Mouse (Mus musculus) liver, postnatal 0 days (tissue): ENCODE results near the gene 2210017I01Rik. TPM values are rescaled to one million over a fixed set of nuclear protein-coding genes. Genes with fewer than 3 reads are reported as not detected.

ENCODE experiments used
- ATAC-seq: fragments of 200-750 bp; cut with Nextera tagmentation; 2 replicates; pipeline ENCODE4 v1.8.0; 2017; ENCODE audit warnings: mild to moderate bottlenecking, moderate library complexity
- DNase-seq: peaks from one replicate; pipeline ENCODE4 v3.0.0-alpha.2; 2016
- H3K27ac ChIP-seq: fragments of 300-500 bp; sonication (generic); 2 replicates; pipeline ENCODE4 v1.5.1; 2014; ENCODE audit warnings: antibody characterized with exemption, moderate library complexity, mild to moderate bottlenecking, low read depth
- H3K27me3 ChIP-seq: fragments of 300-500 bp; sonication (generic); 2 replicates; pipeline ENCODE4 v1.6.1; 2014; ENCODE audit warnings: low read length, control low read depth, mixed read lengths; ENCODE audit not compliant: insufficient read depth
- H3K36me3 ChIP-seq: fragments of 300-500 bp; sonication (generic); replicated peaks from 2 replicates; pipeline ENCODE4 v1.6.1; 2014; ENCODE audit warnings: mild to moderate bottlenecking, control low read depth, low read length, moderate library complexity, mixed read lengths; ENCODE audit not compliant: insufficient read depth
- H3K4me1 ChIP-seq: fragments of 300-500 bp; sonication (generic); 2 replicates; pipeline ENCODE4 v1.6.1; 2014; ENCODE audit warnings: antibody characterized with exemption, mild to moderate bottlenecking, control low read depth; ENCODE audit not compliant: insufficient read depth
- H3K4me2 ChIP-seq: fragments of 300-500 bp; sonication (generic); 2 replicates; pipeline ENCODE4 v1.6.1; 2014; ENCODE audit warnings: low read depth, mild to moderate bottlenecking, low read length, moderate library complexity, mixed read lengths
- H3K4me3 ChIP-seq: fragments of 300-500 bp; sonication (generic); 2 replicates; pipeline ENCODE4 v1.5.1; 2014; ENCODE audit warnings: low read depth, low read length
- H3K9ac ChIP-seq: fragments of 300-500 bp; sonication (generic); replicated peaks from 2 replicates; pipeline ENCODE4 v1.6.1; 2014; ENCODE audit warnings: mild to moderate bottlenecking, moderate library complexity
- H3K9me3 ChIP-seq: fragments of 300-500 bp; sonication (generic); 2 replicates; pipeline ENCODE4 v1.6.1; 2016; ENCODE audit warnings: mild to moderate bottlenecking, control low read depth, low read length, mixed read lengths
- CTCF ChIP-seq: sonication (generic); IDR thresholded peaks from 2 replicates; pipeline ENCODE4 v1.5.1; 2016; ENCODE audit warnings: antibody characterized with exemption, low read depth
- EP300 ChIP-seq: IDR thresholded peaks from 2 replicates; pipeline ENCODE4 v1.6.1; 2016; ENCODE audit warnings: antibody characterized with exemption, low read depth, mild to moderate bottlenecking
- WGBS: fragments of 180-500 bp; shearing (Covaris S2); extraction: QIAGEN DNeasy Blood & Tissue Kit; methylation state at CpG from one replicate; pipeline ENCODE4 v1.1.7; 2014; ENCODE audit not compliant: insufficient replicate concordance; 5-methylcytosine and 5-hydroxymethylcytosine counted together
- polyA plus RNA-seq: library from polyadenylated mRNA; unstranded; fragments of >200 nt; fragmentation: Nextera tagmentation; extraction: Ambion mirVana; gene quantifications from 2 replicates; pipeline ENCODE4 v1.2.1, GENCODE M21; 2015

Gene 2210017I01Rik
- polyA plus RNA-seq, 1 experiment from 2014 or later, result not detected

DNA sequence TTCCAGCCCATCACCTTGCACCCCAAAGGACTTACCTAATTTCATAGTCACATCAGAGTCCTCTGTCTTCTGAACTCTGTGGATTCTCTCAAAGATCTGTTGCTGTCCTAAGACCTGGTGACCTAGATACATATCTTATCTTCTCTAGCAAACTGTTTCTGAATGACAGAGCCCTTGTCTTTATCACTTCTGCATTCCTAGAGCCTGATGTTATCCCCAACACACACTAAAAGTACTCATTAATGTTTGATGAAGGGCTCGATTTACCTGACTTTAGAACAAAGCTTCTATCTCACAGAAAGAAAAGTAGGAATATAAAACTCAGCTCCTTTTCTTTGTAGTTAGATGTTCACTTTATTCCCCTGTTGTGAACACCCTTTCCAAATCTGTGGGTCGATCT lies 14.3 kb upstream of the 2210017I01Rik start, which contains the start of gene Lce6a:
Gene Lce6a (minus strand): TSS at position 101 of the 400 bp plus-strand sequence.
- TF ChIP-seq CTCF (no peak), EP300 (no peak)
- ATAC-seq (no peak), DNase-seq (no peak)
- Histone ChIP-seq H3K36me3 (no peaks in the 10 kb centered on the region), H3K4me2 (no peak within 1 kb of the TSS), H3K4me3 (no peak within 1 kb of the TSS), H3K4me1 (no peaks in the 10 kb centered on the region), H3K9ac (no peak within 1 kb of the TSS), H3K9me3 (no peaks in the 10 kb centered on the region), H3K27ac (no peak within 1 kb of the TSS), H3K27me3 (no peaks in the 10 kb centered on the region)
- WGBS, result 48% methylated on average over 2 of the region's 2 CpGs

DNA sequence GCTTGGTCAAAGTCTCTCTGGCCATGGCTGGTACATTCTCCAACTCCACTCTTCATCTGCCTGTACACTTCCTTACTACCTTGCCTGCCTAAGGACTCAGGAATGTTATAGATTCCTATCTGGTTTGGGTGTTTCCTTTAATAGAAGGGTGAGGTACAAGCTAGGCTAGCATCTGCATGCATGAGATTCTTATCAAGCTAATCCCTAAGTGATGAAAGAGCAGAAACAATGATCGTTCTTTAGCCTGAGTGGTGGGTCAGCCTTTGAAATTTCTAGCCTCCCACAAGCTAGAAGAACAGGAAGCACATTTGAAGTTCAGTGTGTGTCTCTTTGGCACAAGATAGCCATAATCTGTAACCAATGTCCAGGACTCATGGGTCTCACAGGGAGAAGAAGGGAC lies 2.5 kb upstream of the 2210017I01Rik start:
- TF ChIP-seq EP300 (no peak), CTCF (no peak)
- no peak for ATAC-seq

DNA sequence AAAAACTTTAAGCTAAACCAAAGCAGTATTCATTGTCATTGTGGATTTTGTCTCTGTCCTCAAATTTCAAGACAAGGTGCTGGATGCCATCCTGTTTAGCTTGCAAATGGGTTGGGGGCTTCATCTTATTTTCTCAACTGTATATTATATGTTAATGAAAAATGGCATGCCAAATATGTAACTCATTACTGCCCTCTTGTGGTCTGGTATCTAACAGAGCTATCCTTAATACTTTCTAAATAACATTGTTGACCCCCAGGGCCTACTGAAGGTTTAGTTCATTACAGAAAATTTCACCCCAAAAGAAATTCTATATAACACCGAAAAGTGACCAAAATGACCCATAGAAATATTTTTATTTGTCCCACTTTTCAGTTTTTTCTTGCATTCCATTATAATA lies 5.1 kb downstream of the 2210017I01Rik start:
- WGBS, result 24% methylated on average over 1 of the region's 1 CpGs
- H3K27ac ChIP-seq, result no peak overlapping the region
- H3K36me3 ChIP-seq, result no peaks in the 10 kb centered on the region
- H3K9ac ChIP-seq, result no peak overlapping the region
- no peak overlapping the region for H3K4me2 ChIP-seq
- H3K4me3 ChIP-seq, result no peak overlapping the region
- ATAC-seq (no peak), DNase-seq (no peak)
- no peaks in the 10 kb centered on the region for H3K4me1 ChIP-seq
- TF ChIP-seq CTCF, result peak; percentile 49
- no peak for TF ChIP-seq EP300
- H3K27me3 ChIP-seq, result no peaks in the 10 kb centered on the region
- peaks cover 3% of the 10 kb centered on the region; the same call in 1 of the 2 replicates for H3K9me3 ChIP-seq

More for the DNA sequence above, 2.5 kb upstream of the 2210017I01Rik start:
- no peaks in the 10 kb centered on the region for H3K27me3 ChIP-seq
- no peak overlapping the region for H3K4me3 ChIP-seq
- H3K4me1 ChIP-seq, result no peaks in the 10 kb centered on the region
- no peak for DNase-seq
- H3K4me2 ChIP-seq, result no peak overlapping the region
- no peak overlapping the region for H3K27ac ChIP-seq
- no peak overlapping the region for H3K9ac ChIP-seq
- H3K36me3 ChIP-seq, result no peaks in the 10 kb centered on the region
- no peaks in the 10 kb centered on the region for H3K9me3 ChIP-seq
- WGBS, result 32% methylated on average over 1 of the region's 1 CpGs

DNA sequence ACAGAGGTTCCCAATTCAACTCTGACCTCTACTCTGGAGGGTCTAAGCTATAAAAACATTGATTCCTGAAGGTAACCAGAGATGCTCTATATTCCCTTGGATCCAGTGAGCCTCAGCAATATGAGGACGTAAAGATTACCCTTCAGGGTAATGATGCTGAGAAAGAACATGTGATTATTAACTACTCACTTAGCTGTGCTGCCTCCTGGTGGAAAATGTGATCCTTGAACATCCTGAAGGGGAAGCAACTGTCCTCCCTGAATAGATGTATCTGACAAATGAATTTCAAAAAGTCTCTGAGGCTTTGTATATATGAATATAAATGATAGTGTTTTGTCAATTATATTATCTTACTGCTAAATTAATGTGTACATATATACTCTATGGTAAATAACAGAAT lies 6.8 kb downstream of the 2210017I01Rik start:
- DNase-seq, result no peak
- WGBS, result 46% methylated on average over 1 of the region's 1 CpGs
- H3K4me2 ChIP-seq, result no peak overlapping the region
- H3K27ac ChIP-seq, result no peak overlapping the region
- ATAC-seq, result no peak
- no peak overlapping the region for H3K9ac ChIP-seq
- no peaks in the 10 kb centered on the region for H3K27me3 ChIP-seq
- no peaks in the 10 kb centered on the region for H3K36me3 ChIP-seq
- peaks cover 3% of the 10 kb centered on the region; the same call in 1 of the 2 replicates for H3K9me3 ChIP-seq
- H3K4me3 ChIP-seq, result no peak overlapping the region
- peak; percentile 47 for TF ChIP-seq CTCF
- TF ChIP-seq EP300, result no peak
- no peaks in the 10 kb centered on the region for H3K4me1 ChIP-seq

DNA sequence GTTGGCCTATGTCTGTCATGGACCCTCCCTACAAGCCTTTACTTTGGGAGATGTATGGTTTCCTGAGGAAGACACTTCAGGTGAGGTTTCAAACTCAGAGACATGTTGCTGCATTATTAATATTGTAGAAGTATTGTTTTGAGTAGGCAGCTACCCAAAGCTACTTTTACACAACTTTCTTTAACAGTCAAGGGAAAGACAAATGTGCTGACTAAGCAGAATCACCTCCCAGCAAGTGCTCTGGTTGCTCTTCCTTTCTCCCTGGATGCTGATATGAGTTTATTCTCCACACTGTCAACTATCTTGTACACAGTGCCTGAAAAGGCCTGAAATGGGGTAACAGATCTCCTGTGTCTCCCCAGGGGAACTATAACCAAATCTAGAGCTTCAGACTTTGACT lies 7.3 kb downstream of the 2210017I01Rik start:
- Histone ChIP-seq H3K9me3 (peaks cover 3% of the 10 kb centered on the region; the same call in 1 of the 2 replicates), H3K4me2 (no peak overlapping the region), H3K4me1 (no peaks in the 10 kb centered on the region), H3K4me3 (no peak overlapping the region), H3K9ac (no peak overlapping the region), H3K27me3 (no peaks in the 10 kb centered on the region), H3K36me3 (no peaks in the 10 kb centered on the region), H3K27ac (no peak overlapping the region)
- TF ChIP-seq EP300 (no peak), CTCF (no peak)
- DNase-seq, result no peak
- no peak for ATAC-seq

DNA sequence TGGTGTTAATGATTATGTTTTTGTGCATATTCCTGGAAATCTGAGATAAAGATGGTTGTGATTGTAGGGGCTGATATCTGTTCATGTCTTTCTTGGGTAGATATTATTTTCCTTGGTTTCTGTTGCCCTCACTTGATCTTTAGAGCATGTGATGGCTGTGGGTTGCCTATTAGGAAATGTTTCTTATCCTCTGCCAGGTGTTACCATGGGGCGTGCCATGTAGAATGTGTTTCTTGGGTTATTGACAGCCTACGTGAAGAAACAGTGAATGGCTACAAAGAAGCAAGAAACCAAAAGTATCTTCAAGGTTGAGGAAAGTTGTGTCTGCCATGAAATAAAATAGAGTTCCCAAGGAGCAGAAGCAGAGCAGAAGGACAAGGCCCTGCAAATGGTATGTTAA lies 8.9 kb downstream of the 2210017I01Rik start:
- 81% methylated on average over 2 of the region's 2 CpGs for WGBS
- no peak for ATAC-seq
- H3K4me3 ChIP-seq, result no peak overlapping the region
- H3K9me3 ChIP-seq, result peaks cover 3% of the 10 kb centered on the region; the same call in 1 of the 2 replicates
- H3K36me3 ChIP-seq, result no peaks in the 10 kb centered on the region
- no peak overlapping the region for H3K27ac ChIP-seq
- H3K4me2 ChIP-seq, result no peak overlapping the region
- H3K27me3 ChIP-seq, result no peaks in the 10 kb centered on the region
- TF ChIP-seq CTCF (no peak), EP300 (no peak)
- no peaks in the 10 kb centered on the region for H3K4me1 ChIP-seq
- H3K9ac ChIP-seq, result no peak overlapping the region
- no peak for DNase-seq

DNA sequence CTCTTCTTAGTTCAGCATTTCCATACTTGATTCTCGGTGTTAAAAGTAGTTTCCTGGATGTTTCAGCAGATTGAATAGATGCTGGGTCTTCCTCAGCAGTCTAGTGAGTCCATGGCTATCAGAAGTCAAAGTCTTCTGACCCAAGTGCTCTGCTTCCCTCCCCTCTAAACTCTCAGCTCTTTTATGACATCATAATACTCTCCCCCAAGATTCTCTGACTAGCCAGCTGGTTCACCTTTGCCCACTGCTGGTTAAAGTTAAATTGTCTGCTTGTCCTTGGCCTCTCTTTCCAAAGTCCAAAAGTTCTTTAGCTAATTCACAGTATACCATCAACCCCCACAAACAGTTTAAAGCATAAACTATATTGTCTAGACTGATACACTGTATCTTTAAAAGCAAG lies 18.4 kb downstream of the 2210017I01Rik start, which contains the start of gene Smcp:
Gene Smcp (minus strand): TSS at position 140 of the 400 bp plus-strand sequence.
- H3K27ac ChIP-seq, result no peak within 1 kb of the TSS
- TF ChIP-seq EP300 (no peak), CTCF (no peak)
- peaks cover 6% of the 10 kb centered on the region; the same call in 1 of the 2 replicates for H3K4me1 ChIP-seq
- peak within 1 kb of the TSS; percentile 13; the same call in 1 of the 2 replicates for H3K4me2 ChIP-seq
- no peak within 1 kb of the TSS for H3K9ac ChIP-seq
- H3K36me3 ChIP-seq, result no peaks in the 10 kb centered on the region
- H3K9me3 ChIP-seq, result no peaks in the 10 kb centered on the region
- no peak for DNase-seq
- no peak within 1 kb of the TSS for H3K4me3 ChIP-seq
- WGBS, result 71% methylated on average over 1 of the region's 1 CpGs
- 0 out of 2 replicates have a peak, but pooled peaks have one; percentile 23 for ATAC-seq
- no peaks in the 10 kb centered on the region for H3K27me3 ChIP-seq
